Mouse (Mus musculus) cerebellum, postnatal 4 days (tissue): ENCODE results near the gene Hist1h2be.
"Not testable (repeated sequence)": the region's sequence is repeated elsewhere in the genome, so short reads cannot be mapped to it uniquely, and the experiment has no call there.

Source experiments
- DNase-seq, 2 experiments: peaks; one replicate each; pipeline ENCODE4 v3.0.0; 2022; ENCODE audit warnings: low spot score in 2 of 2, mixed read lengths in 1 of 2

Hist1h2be gene

DNA sequence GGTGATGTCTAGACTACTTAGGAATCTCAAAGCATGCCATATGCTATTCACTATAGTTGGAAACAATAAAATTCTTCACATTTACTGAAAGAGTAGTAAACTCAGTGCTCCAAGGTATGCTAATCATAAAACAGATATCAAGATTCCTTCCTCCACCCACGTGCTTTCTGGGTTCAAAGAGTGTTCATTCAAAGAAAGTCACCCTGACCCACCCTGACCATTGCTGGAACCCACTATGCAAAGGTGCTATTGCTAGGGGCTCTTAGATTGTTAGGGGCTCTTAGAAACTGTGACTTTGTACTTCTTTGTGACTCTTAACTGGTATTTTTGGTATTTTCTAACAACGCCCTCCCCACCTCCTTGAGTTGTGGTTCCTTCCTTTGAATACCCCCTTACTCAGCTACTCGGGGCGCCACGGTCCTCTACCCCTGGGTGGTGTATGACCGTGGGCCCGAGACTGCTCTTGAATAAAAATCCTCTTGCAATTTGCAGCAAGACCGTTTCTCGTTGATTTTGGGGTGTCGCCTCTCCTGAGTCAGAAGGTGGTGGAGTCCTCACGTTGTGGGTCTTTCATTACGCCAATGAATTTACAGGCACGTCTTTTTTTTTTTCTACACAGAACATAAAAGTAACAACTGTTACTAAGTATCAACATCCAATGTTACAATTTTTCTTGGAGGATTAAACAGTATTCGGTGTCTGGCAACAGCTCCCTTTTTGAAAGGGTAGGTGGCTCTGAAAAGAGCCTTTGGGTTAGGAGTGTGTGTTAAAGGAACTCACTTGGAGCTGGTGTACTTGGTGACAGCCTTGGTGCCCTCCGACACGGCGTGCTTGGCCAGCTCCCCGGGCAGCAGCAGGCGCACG is 47.7 kb downstream of the Hist1h2be start:
- DNase-seq = not testable (repeated sequence)

DNA sequence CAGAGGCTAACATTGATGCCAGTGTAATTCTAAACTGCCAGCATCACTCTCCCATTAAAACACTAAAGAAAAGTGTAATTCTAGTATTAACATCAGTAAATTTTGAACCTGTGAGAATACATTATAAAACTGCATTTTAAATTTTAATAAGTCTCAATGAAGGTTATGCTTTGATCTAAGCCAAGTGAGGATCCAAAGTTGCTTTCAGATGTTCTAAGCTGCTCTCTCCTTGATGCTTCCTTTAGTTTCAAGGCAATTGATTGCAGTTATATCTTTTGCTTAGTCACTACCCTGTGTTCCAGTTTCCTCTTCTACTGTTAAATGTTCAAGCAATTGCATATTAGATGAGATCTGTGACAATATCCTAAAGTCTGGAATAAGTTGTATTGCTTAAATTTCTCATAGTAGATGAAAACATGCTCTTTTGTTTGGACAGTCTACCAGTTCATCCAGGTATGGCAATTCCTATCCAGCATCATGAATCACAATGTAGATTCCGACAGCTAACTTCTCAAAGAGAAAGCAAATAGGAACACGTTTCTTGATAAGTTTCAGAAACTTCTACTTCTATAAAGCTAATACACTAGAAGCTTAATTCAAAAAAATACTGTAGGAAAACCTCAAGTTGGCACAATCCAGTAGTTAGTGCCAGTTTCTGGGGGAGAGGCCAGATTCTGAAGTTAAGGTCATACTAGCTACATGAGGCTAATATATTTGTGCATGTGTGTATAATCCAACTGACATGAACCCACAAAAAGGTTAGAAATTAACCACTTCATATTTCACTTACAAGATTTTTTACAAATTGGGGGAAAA is 48.5 kb downstream of the Hist1h2be start:
- no peak for DNase-seq

- DNase-seq = not testable (repeated sequence)
Observed at GRCm38 (mm10) chr13:23571504-23572217, 49.3 kb downstream of the Hist1h2be start.

GRCm38 (mm10) chr13:23571022-23571503 is 49.9 kb downstream of the Hist1h2be start, which contains the start of the genes Hist1h2ae and Hist1h2bg:
Gene Hist1h2ae, minus strand, starts transcription at chr13:23571220.
Gene Hist1h2bg, plus strand, starts transcription at chr13:23571396.
- peak; percentile 34 to 61 for DNase-seq

DNA sequence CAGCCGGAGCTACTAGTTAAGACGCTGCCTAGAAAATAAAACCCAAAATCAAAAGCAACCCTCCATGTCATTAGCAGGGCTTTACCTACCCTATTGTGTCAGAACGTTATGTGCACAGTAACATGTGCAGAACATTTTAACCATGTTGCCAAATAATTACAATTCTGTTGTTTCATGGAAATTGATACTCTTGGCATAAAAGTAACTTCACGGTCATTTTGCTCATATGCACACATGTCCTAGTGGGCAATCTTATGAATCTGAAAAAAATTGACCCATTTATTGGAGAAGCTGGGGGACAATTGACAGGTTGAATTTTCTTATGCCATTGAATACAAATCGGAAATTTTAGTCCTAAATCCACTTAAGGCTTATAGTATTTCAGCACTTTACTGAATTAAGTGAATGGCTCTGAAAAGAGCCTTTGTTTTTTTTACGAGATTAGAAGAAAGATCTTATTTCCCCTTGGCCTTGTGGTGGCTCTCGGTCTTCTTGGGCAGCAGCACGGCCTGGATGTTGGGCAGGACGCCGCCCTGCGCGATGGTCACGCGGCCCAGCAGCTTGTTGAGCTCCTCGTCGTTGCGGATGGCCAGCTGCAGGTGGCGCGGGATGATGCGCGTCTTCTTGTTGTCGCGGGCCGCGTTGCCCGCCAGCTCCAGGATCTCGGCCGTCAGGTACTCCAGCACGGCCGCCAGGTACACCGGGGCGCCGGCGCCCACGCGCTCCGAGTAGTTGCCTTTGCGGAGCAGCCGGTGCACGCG is 50.5 kb downstream of the Hist1h2be start:
- DNase-seq = not testable (repeated sequence)

- no peak for DNase-seq
Observed at GRCm38 (mm10) chr13:23564482-23564881, 56.4 kb downstream of the Hist1h2be start.

GRCm38 (mm10) chr13:23562699-23563462 is 58.0 kb downstream of the Hist1h2be start:
- DNase-seq = no peak

GRCm38 (mm10) chr13:23561883-23562659 is 58.9 kb downstream of the Hist1h2be start, which contains the start of gene Hist1h3e:
Gene Hist1h3e, minus strand, starts transcription at chr13:23562369.
- DNase-seq = peak; percentile 83 to 94

GRCm38 (mm10) chr13:23561531-23561882 is 59.4 kb downstream of the Hist1h2be start:
- not testable (repeated sequence) for DNase-seq

DNA sequence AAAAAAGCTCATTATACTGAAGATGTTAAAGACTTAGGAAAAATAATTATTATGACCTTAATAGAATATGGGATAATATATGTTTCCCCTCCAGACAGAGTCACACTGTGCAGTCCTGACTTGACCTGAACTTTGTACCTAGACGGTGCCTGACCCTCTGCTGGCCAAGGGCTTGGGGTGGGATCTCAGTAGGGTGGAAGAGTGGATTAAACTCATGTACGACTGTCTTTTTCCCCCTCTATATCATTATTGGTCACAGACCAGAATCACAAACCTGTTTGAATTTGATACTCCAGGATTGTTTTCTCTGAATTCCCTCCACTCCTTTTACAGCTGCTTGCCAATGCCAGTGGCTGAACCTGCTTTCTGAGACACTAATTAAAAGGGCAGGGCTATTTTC is 60.2 kb downstream of the Hist1h2be start:
- not testable (repeated sequence) for DNase-seq

DNA sequence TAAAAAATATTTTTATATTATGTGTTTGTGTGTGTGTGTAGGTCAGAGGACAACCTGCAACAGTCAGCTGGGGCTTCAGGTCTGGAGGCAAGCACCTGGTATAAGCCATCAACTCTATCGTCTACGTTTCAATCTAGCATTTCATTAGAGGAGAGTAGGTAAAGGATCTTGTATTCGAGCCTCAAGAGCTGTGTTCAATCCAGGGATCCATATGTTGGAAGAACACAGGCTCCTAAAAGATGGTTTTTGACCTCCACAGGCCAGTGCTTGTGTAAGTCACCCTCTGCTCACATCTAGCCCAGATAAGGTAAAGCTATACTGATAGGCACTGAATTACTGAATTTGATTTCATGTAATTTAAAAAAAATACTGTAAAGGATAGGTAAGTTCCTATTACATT is 64.0 kb downstream of the Hist1h2be start:
- no peak for DNase-seq

DNA sequence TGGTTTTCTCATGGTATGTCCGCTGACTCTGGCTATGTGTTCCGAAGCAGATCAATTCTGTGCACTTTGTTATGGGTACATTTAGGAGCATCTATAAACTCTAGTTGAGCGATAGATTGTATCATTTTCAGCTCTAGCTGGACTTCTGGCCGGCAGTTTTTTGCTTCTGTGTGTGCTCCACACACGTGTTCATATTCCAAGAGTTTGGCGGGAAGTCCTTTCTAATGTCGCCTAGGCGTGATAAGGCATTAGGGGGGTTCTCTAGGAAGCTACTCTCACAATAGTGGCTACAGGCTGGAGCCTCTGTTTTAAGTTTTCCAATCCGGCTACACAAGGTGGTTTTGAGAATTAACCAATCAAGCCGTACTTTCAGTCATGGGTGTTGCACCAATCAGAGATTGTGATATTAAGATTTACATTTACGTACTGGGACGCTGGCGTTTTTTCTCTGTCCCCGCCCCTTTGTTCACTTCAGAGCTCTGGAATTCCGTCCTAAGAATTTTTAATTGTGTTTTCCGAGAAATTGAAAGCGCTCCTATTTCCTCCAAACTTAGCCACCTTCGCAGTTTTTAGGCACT is 65.0 kb downstream of the Hist1h2be start:
- peak; percentile 21 to 41 for DNase-seq

GRCm38 (mm10) chr13:23554925-23555838 is 65.7 kb downstream of the Hist1h2be start:
- peak; percentile 35 to 69 for DNase-seq

DNA sequence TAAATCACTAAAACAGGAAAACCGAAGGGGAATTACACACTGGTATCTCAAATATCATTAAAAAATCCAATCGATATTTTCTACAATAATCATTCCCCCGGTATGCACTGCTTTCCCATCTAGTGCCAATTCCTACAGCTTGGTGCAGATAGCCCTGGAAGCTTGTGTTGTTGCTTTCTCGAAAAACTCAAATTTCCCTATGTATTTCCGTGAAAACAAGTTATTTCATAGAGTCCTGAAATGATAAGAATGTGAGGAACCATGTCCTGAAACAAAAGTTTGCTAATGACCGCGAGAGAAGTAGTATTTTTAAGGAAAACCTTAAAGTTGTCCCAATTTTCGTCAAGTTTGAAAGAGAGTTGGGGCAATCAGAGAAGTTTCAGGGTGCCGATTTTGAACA is 66.5 kb downstream of the Hist1h2be start:
- DNase-seq = no peak

GRCm38 (mm10) chr13:23552962-23553361 is 68.0 kb downstream of the Hist1h2be start, which contains the start of gene Hist1h1d:
Gene Hist1h1d, plus strand, starts transcription at chr13:23553262.
- DNase-seq = no peak

- no peak for DNase-seq
Observed at GRCm38 (mm10) chr13:23551931-23552914, 68.7 kb downstream of the Hist1h2be start.
